Mouse (Mus musculus): ENCODE data around the gene Wdr73.

- TF ChIP-seq POLR2A (IDR thresholded peaks at IDR 0.05; ENCODE audit: borderline replicate concordance, low read depth, low read length) (no peak), CTCF (IDR thresholded peaks at IDR 0.05; ENCODE audit: low read depth, low read length) (no peak)
Measured at GRCm38 (mm10) chr7:80866514-80867147, 34.4 kb downstream of the Wdr73 start.

All from bone marrow macrophage, adult 2 months (primary cell).